Comparison of ENCODE assay signal across 10 mouse cellular contexts in the genomic region with DNA sequence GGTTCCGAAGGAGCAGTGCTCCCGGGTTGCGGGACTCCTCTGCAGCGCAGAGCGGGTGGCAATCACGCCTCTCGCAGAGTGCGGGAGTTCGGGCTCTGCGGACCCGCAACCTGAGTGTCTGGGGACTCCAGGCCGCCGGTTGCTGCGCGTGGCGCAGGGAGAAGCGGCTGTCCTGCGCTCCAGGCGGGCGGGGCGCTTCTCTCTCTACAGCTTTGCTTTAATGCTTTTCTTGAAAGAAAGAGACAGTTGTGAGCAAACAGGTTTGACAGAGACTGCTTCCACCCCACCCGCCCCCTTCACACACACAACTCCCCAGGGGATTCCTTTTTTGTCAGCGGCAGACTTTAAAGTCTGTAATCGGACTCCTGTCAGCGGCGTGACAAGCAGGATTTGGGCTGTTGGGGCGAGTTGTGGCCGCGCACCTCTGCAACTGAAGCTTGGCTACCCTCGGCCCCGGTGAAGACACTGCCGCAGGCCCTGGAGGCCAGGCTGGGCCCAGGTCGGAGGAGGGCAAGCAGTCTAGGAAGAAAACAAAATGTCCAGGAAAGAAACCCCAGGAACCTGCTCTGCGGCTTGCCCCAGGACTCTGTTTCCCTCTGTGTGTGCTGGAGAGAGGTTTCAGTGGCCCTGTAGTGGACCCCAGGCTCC. TPM values are rescaled to one million over a fixed set of nuclear protein-coding genes. Genes with fewer than 3 reads are reported as not detected.
DNase-seq lines count a peak whose midpoint lies in the region; ATAC-seq and TF ChIP-seq lines count a peak whose summit lies in the region.
"Had no signal": no experiment of that assay in that cellular context is flagged by ENCODE, and none has a peak within 500 bp of the region (broad histone marks: within the 10 kb centered on the region; RNA-seq: fewer than 3 reads in every experiment).

No protein-coding gene starts in this region.

- H3K27me3 ChIP-seq in kidney, embryonic 15.5 days: peaks cover 100% of the 10 kb centered on the region
- peaks cover 96% of the 10 kb centered on the region for H3K27me3 ChIP-seq in kidney, embryonic 16.5 days (ENCODE audit: insufficient read depth, low read length)
- peaks cover 84% of the 10 kb centered on the region for H3K27me3 ChIP-seq in embryonic facial prominence, embryonic 11.5 days (ENCODE audit: control insufficient read depth, insufficient read depth, low read length)
- H3K27me3 ChIP-seq in limb, embryonic 10.5 days (ENCODE audit: low read depth, poor library complexity, severe bottlenecking): peaks cover 100% of the 10 kb centered on the region
- peaks cover 56% of the 10 kb centered on the region for H3K27me3 ChIP-seq in neural tube, embryonic 14.5 days (ENCODE audit: control insufficient read depth, insufficient read depth, low read length)

- no peaks in the 10 kb centered on the region for H3K36me3 ChIP-seq in kidney, embryonic 15.5 days
- H3K36me3 ChIP-seq in kidney, embryonic 16.5 days (ENCODE audit: insufficient read depth, low read length): no peaks in the 10 kb centered on the region
- H3K36me3 ChIP-seq in embryonic facial prominence, embryonic 11.5 days (replicated peaks; ENCODE audit: control insufficient read depth, insufficient read depth, low read depth, low read length): no peaks in the 10 kb centered on the region
- H3K36me3 ChIP-seq in limb, embryonic 10.5 days: no peaks in the 10 kb centered on the region
- no peaks in the 10 kb centered on the region for H3K36me3 ChIP-seq in neural tube, embryonic 14.5 days (ENCODE audit: control insufficient read depth, insufficient read depth, low read length)

- WGBS in kidney, embryonic 15.5 days: under 1% methylated on average over 34 of the region's 34 CpGs
- under 1% methylated on average over 34 of the region's 34 CpGs for WGBS in kidney, embryonic 16.5 days
- under 1% methylated on average over 34 of the region's 34 CpGs for WGBS in embryonic facial prominence, embryonic 11.5 days
- under 1% methylated on average over 34 of the region's 34 CpGs for WGBS in limb, embryonic 10.5 days
- under 1% methylated on average over 33 of the region's 34 CpGs for WGBS in neural tube, embryonic 14.5 days

- no peak overlapping the region for H3K9ac ChIP-seq in kidney, embryonic 15.5 days
- H3K9ac ChIP-seq in kidney, embryonic 16.5 days (replicated peaks; ENCODE audit: low read length): no peak overlapping the region
- H3K9ac ChIP-seq in embryonic facial prominence, embryonic 11.5 days (replicated peaks; ENCODE audit: low read length): no peak overlapping the region
- 0 out of 2 replicates have a peak overlapping the region, but pooled peaks have one; percentile 11 for H3K9ac ChIP-seq in neural tube, embryonic 14.5 days (replicated peaks; ENCODE audit: low read depth, low read length)

- TF ChIP-seq CTCF in layer of hippocampus, adult 2 months (conservative IDR thresholded peaks at IDR 0.05): no peak

- H3K27ac ChIP-seq in kidney, embryonic 15.5 days: no peak overlapping the region
- no peak overlapping the region for H3K27ac ChIP-seq in kidney, embryonic 16.5 days (ENCODE audit: low read length)
- no peak overlapping the region for H3K27ac ChIP-seq in embryonic facial prominence, embryonic 11.5 days (replicated peaks; ENCODE audit: low read depth, low read length)
- peak overlapping the region; percentile 37; the same call in 1 of the 2 replicates for H3K27ac ChIP-seq in limb, embryonic 10.5 days
- no peak overlapping the region for H3K27ac ChIP-seq in neural tube, embryonic 14.5 days (ENCODE audit: low read depth, low read length)
- no peak overlapping the region for H3K27ac ChIP-seq in layer of hippocampus, adult 2 months

- peak overlapping the region; percentile 10; the same call in 1 of the 2 replicates for H3K4me2 ChIP-seq in kidney, embryonic 15.5 days
- no peak overlapping the region for H3K4me2 ChIP-seq in kidney, embryonic 16.5 days (replicated peaks; ENCODE audit: low read depth, low read length)
- peak overlapping the region; percentile 33 for H3K4me2 ChIP-seq in embryonic facial prominence, embryonic 11.5 days (ENCODE audit: low read depth, low read length)
- H3K4me2 ChIP-seq in neural tube, embryonic 14.5 days (ENCODE audit: low read depth, low read length): no peak overlapping the region

- H3K4me3 ChIP-seq in kidney, embryonic 15.5 days (replicated peaks): peak overlapping the region; percentile 15; the same call in 1 of the 2 replicates
- H3K4me3 ChIP-seq in kidney, embryonic 16.5 days (ENCODE audit: low read length): no peak overlapping the region
- H3K4me3 ChIP-seq in embryonic facial prominence, embryonic 11.5 days (ENCODE audit: low read depth, low read length): peak overlapping the region; percentile 12; the same call in 1 of the 2 replicates
- H3K4me3 ChIP-seq in limb, embryonic 10.5 days: peak overlapping the region; percentile 28
- H3K4me3 ChIP-seq in neural tube, embryonic 14.5 days (ENCODE audit: low read depth, low read length): 0 out of 2 replicates have a peak overlapping the region, but pooled peaks have one; percentile 3
- no peak overlapping the region for H3K4me3 ChIP-seq in layer of hippocampus, adult 2 months

- H3K9me3 ChIP-seq in kidney, embryonic 15.5 days (replicated peaks): no peaks in the 10 kb centered on the region
- H3K9me3 ChIP-seq in kidney, embryonic 16.5 days (ENCODE audit: low read length): no peaks in the 10 kb centered on the region
- H3K9me3 ChIP-seq in embryonic facial prominence, embryonic 11.5 days (replicated peaks; ENCODE audit: control insufficient read depth, low read length): no peaks in the 10 kb centered on the region
- no peaks in the 10 kb centered on the region for H3K9me3 ChIP-seq in limb, embryonic 10.5 days (replicated peaks)
- H3K9me3 ChIP-seq in neural tube, embryonic 14.5 days (ENCODE audit: control insufficient read depth, low read length): no peaks in the 10 kb centered on the region

- no peak for ATAC-seq in kidney, embryonic 15.5 days (replicated peaks; ENCODE audit: low FRiP score)
- no peak for ATAC-seq in kidney, embryonic 16.5 days (ENCODE audit: low FRiP score, low TSS enrichment)
- 0 out of 2 replicates have a peak, but pooled peaks have one; percentile 24 for ATAC-seq in embryonic facial prominence, embryonic 11.5 days (replicated peaks; ENCODE audit: insufficient number of reproducible peaks, low FRiP score, low TSS enrichment, low read depth)
- no peak for ATAC-seq in neural tube, embryonic 14.5 days (ENCODE audit: low read depth)
- ATAC-seq: intestine, embryonic 16.5 days had no signal

- H3K4me1 ChIP-seq in kidney, embryonic 15.5 days: peaks cover 41% of the 10 kb centered on the region
- peaks cover 11% of the 10 kb centered on the region for H3K4me1 ChIP-seq in kidney, embryonic 16.5 days (ENCODE audit: insufficient read depth, low read length)
- H3K4me1 ChIP-seq in embryonic facial prominence, embryonic 11.5 days (ENCODE audit: control insufficient read depth, insufficient read depth, low read length): peaks cover 9% of the 10 kb centered on the region
- H3K4me1 ChIP-seq in limb, embryonic 10.5 days: peaks cover 48% of the 10 kb centered on the region
- H3K4me1 ChIP-seq in neural tube, embryonic 14.5 days (ENCODE audit: control insufficient read depth, insufficient read depth, low read length): peaks cover 8% of the 10 kb centered on the region

- DNase-seq in embryonic facial prominence, embryonic 11.5 days (ENCODE audit: low spot score): peak; percentile 67
- DNase-seq in limb, embryonic 10.5 days (ENCODE audit: low spot score): peak; percentile 74
- no peak for DNase-seq in frontal cortex, postnatal 25 days (ENCODE audit: low spot score in 2 of 2)
- DNase-seq in layer of hippocampus, postnatal 10 days (ENCODE audit: low spot score in 2 of 2): no peak
- no peak for DNase-seq in layer of hippocampus, adult 2 months (ENCODE audit: low spot score in 2 of 2)

RNA-seq across cellular contexts. Expression of a gene that starts 4.3 kb away (rescaled TPM):
- not detected in 2 replicates for polyA plus RNA-seq in kidney, embryonic 15.5 days (2015; fragmentation: Nextera tagmentation; extraction: Ambion mirVana)
- not detected in 2 replicates for polyA plus RNA-seq in kidney, embryonic 16.5 days (2015; fragmentation: Nextera tagmentation; extraction: Ambion mirVana)
- 2.1 and 3.8 TPM in 2 replicates for polyA plus RNA-seq in embryonic facial prominence, embryonic 11.5 days (2014; fragmentation: Nextera tagmentation; extraction: Ambion mirVana)
- polyA plus RNA-seq in limb, embryonic 10.5 days (2016; fragmentation: Nextera tagmentation; extraction: Ambion mirVana): 0.71 and 0.80 TPM in 2 replicates
- 7.9 and 9.5 TPM in 2 replicates for polyA plus RNA-seq in neural tube, embryonic 14.5 days (2014; fragmentation: Nextera tagmentation; extraction: Ambion mirVana)
- under 1 TPM; 0.18 to 0.36 TPM for total RNA-seq in layer of hippocampus, postnatal 10 days (2021)
- total RNA-seq in layer of hippocampus, adult 2 months (2021): not detected
- total RNA-seq: megakaryocyte, adult 5-6 weeks had no signal
- polyA plus RNA-seq: intestine, embryonic 16.5 days had no signal

Comparison
In these comparisons a context has a peak if more than half of its experiments do, and no peak if none do; other contexts are left out.
1. H3K4me2 ChIP-seq: peak in kidney, embryonic 15.5 days (single experiment) and embryonic facial prominence, embryonic 11.5 days (single experiment); none in kidney, embryonic 16.5 days (single experiment) and neural tube, embryonic 14.5 days (single experiment).
2. H3K4me3 ChIP-seq: peak in kidney, embryonic 15.5 days (single experiment), embryonic facial prominence, embryonic 11.5 days (single experiment), limb, embryonic 10.5 days (single experiment) and neural tube, embryonic 14.5 days (single experiment); none in kidney, embryonic 16.5 days (single experiment) and layer of hippocampus, adult 2 months (single experiment).
3. DNase-seq: peak in embryonic facial prominence, embryonic 11.5 days (single experiment) and limb, embryonic 10.5 days (single experiment); none in frontal cortex, postnatal 25 days (0 of 2), layer of hippocampus, postnatal 10 days (0 of 2) and layer of hippocampus, adult 2 months (0 of 2).